Mouse (Mus musculus): Measurements from ENCODE around the gene Tbc1d2b. TPM values are rescaled to one million over a fixed set of nuclear protein-coding genes. Genes with fewer than 3 reads are reported as not detected.

Gene Tbc1d2b
- polyA plus RNA-seq, 1 experiment: 6.7 TPM

DNA sequence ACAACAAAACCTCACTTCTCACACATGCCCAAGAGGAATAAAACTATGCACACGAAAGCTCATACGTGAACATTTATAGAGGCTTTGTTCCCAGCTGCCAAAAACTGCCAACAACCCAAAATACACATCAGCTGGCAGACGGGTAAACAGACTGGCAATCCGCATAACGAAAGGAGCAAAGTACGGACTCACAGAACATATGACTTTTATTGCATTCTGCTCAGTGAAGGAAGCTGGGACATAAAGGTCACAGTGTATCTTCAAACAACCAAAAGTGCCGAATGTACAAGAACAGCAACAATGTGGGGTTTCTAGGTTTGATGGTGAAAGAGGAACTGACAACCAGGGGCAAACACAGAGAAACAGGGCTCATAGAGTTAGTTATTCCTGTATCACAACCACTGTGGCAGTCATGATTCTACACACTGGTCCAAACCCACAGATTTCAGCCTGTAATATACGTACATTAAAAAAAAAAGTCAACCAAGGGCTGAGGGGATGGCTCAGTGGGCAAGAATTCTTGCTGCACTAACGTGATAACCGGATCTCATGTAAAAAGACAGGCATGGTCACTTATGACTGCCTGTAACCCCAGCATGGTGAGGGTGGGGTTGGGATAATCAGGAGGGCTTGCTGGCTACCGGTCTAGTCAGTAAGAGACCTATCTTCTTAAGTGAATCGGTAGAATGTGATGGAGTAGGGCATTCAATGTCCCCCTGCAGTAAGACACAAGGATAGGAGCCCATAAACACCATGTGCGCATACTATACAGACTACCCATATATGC lies 19.4 kb downstream of the Tbc1d2b start:
- Histone ChIP-seq H3K36me3 (ENCODE audit: control insufficient read depth, insufficient read depth) (no peaks in the 10 kb centered on the region), H3K27me3 (ENCODE audit: control insufficient read depth, insufficient read depth, insufficient read length) (no peaks in the 10 kb centered on the region), H3K79me3 (ENCODE audit: low read depth) (no peaks in the 10 kb centered on the region), H3K4me3 (ENCODE audit: insufficient read depth, poor library complexity, severe bottlenecking) (no peak overlapping the region), H3K79me2 (ENCODE audit: control insufficient read depth, insufficient read depth) (no peaks in the 10 kb centered on the region), H3ac (ENCODE audit: control insufficient read depth, insufficient read length, low read depth) (no peak overlapping the region)
- TF ChIP-seq FOSL1 (IDR thresholded peaks at IDR 0.05; ENCODE audit: insufficient read depth, low read length, poor library complexity, severe bottlenecking) (no peak), USF1 (IDR thresholded peaks at IDR 0.05; ENCODE audit: low read depth) (no peak), MYOD1 (IDR thresholded peaks at IDR 0.05; ENCODE audit: control insufficient read depth, insufficient read length, low read depth) (no peak), CEBPB (IDR thresholded peaks at IDR 0.05; ENCODE audit: low read depth) (no peak), CTCF (IDR thresholded peaks at IDR 0.05; ENCODE audit: control insufficient read depth, insufficient read depth, insufficient read length) (no peak), MYOG (IDR thresholded peaks at IDR 0.05; ENCODE audit: control insufficient read depth, extremely low read depth, insufficient read length) (no peak), MAX (IDR thresholded peaks at IDR 0.05) (no peak)

DNA sequence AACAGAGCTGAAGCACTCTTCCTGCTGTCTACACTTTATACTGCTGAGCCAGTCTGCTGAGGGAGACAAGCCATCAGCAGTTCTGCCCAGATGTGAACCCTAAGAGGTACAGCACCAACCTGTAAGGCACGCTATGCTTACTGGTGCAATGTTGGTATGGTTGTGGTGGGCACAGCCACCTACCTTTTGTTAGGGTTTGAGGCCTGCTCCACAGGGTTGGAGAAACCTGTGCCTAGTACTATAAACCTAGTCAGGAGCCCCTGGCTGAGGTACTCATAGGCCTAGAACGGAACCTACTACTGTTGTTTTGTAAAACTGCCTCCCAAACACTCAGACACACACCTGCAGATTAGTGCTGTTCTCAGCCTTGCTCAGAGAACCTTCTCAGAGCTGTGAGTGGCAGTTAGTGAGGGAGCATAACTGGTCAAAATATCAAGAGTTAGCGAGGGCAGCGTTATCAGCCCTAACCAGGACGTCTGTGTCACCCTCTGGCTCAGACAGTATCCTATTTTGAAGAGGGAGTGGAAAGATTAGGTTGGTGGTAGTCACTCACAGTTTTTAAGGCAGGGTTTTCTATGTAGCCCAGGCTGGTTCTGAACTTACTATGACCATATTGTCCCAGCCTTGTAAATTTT lies 20.3 kb downstream of the Tbc1d2b start:
- TF ChIP-seq MAX (IDR thresholded peaks at IDR 0.05) (no peak), CEBPB (IDR thresholded peaks at IDR 0.05; ENCODE audit: low read depth) (no peak), USF1 (IDR thresholded peaks at IDR 0.05; ENCODE audit: low read depth) (no peak), CTCF (IDR thresholded peaks at IDR 0.05; ENCODE audit: control insufficient read depth, insufficient read depth, insufficient read length) (no peak), MYOD1 (IDR thresholded peaks at IDR 0.05; ENCODE audit: control insufficient read depth, insufficient read length, low read depth) (no peak), MYOG (IDR thresholded peaks at IDR 0.05; ENCODE audit: control insufficient read depth, extremely low read depth, insufficient read length) (no peak), FOSL1 (IDR thresholded peaks at IDR 0.05; ENCODE audit: insufficient read depth, low read length, poor library complexity, severe bottlenecking) (no peak)
- Histone ChIP-seq H3K79me2 (ENCODE audit: control insufficient read depth, insufficient read depth) (no peaks in the 10 kb centered on the region), H3K4me3 (ENCODE audit: insufficient read depth, poor library complexity, severe bottlenecking) (no peak overlapping the region), H3ac (ENCODE audit: control insufficient read depth, insufficient read length, low read depth) (no peak overlapping the region), H3K79me3 (ENCODE audit: low read depth) (no peaks in the 10 kb centered on the region), H3K27me3 (ENCODE audit: control insufficient read depth, insufficient read depth, insufficient read length) (no peaks in the 10 kb centered on the region), H3K36me3 (ENCODE audit: control insufficient read depth, insufficient read depth) (no peaks in the 10 kb centered on the region)

DNA sequence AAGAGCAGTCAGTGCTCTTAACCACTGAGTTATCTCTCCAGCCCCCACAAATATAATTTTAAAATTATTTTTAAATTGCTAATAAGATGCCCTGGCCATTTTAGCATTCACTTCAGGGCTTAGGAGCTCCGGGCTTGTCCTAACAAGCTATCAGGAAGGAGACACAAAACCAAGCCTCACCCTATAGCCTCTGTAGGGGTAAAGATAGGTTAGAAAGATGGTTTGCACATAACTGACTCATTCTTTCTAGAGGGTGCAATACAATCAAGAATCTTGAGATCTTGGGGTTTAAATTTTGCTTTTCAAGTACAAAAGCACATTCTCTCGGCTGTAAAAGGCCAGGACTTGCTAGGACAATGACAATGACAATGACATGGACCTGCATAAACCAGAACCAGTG lies 21.6 kb downstream of the Tbc1d2b start:
- Histone ChIP-seq H3K36me3 (ENCODE audit: control insufficient read depth, insufficient read depth) (no peaks in the 10 kb centered on the region), H3ac (ENCODE audit: control insufficient read depth, insufficient read length, low read depth) (no peak overlapping the region), H3K79me2 (ENCODE audit: control insufficient read depth, insufficient read depth) (no peaks in the 10 kb centered on the region), H3K27me3 (ENCODE audit: control insufficient read depth, insufficient read depth, insufficient read length) (no peaks in the 10 kb centered on the region), H3K4me3 (ENCODE audit: insufficient read depth, poor library complexity, severe bottlenecking) (no peak overlapping the region), H3K79me3 (ENCODE audit: low read depth) (no peaks in the 10 kb centered on the region)
- TF ChIP-seq USF1 (IDR thresholded peaks at IDR 0.05; ENCODE audit: low read depth) (no peak), CEBPB (IDR thresholded peaks at IDR 0.05; ENCODE audit: low read depth) (no peak), MYOD1 (IDR thresholded peaks at IDR 0.05; ENCODE audit: control insufficient read depth, insufficient read length, low read depth) (no peak), FOSL1 (IDR thresholded peaks at IDR 0.05; ENCODE audit: insufficient read depth, low read length, poor library complexity, severe bottlenecking) (no peak), MAX (IDR thresholded peaks at IDR 0.05) (no peak), MYOG (IDR thresholded peaks at IDR 0.05; ENCODE audit: control insufficient read depth, extremely low read depth, insufficient read length) (no peak), CTCF (IDR thresholded peaks at IDR 0.05; ENCODE audit: control insufficient read depth, insufficient read depth, insufficient read length) (no peak)

DNA sequence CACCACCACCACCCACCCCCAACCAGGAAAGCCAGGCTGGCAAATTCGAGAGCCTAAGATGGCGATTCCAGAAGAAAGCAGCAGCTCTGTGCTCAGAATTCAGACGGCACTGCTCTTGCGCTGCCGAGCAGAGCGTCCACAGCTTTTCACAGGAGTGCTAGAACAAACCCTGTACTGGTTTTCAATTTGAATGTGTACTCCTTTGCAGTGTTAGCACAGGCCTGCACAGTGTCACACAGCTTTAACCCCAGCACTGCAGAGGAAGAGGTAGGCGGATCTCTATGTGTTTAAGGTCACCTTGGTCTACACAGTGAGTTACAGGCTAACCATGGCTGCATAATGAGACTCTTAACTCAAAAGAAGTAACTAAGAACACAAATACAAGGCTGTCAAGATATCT lies 22.3 kb downstream of the Tbc1d2b start:
- Histone ChIP-seq H3K4me3 (ENCODE audit: insufficient read depth, poor library complexity, severe bottlenecking) (no peak overlapping the region), H3K27me3 (ENCODE audit: control insufficient read depth, insufficient read depth, insufficient read length) (no peaks in the 10 kb centered on the region), H3ac (ENCODE audit: control insufficient read depth, insufficient read length, low read depth) (no peak overlapping the region), H3K36me3 (ENCODE audit: control insufficient read depth, insufficient read depth) (no peaks in the 10 kb centered on the region), H3K79me3 (ENCODE audit: low read depth) (no peaks in the 10 kb centered on the region), H3K79me2 (ENCODE audit: control insufficient read depth, insufficient read depth) (no peaks in the 10 kb centered on the region)
- TF ChIP-seq FOSL1 (IDR thresholded peaks at IDR 0.05; ENCODE audit: insufficient read depth, low read length, poor library complexity, severe bottlenecking): no peak
- TF ChIP-seq CEBPB (IDR thresholded peaks at IDR 0.05; ENCODE audit: low read depth): no peak
- TF ChIP-seq MAX (IDR thresholded peaks at IDR 0.05): no peak
- no peak for TF ChIP-seq CTCF (IDR thresholded peaks at IDR 0.05; ENCODE audit: control insufficient read depth, insufficient read depth, insufficient read length)
- TF ChIP-seq USF1 (IDR thresholded peaks at IDR 0.05; ENCODE audit: low read depth): no peak
- TF ChIP-seq MYOD1 (IDR thresholded peaks at IDR 0.05; ENCODE audit: control insufficient read depth, insufficient read length, low read depth): no peak
- TF ChIP-seq MYOG (IDR thresholded peaks at IDR 0.05; ENCODE audit: control insufficient read depth, extremely low read depth, insufficient read length): no peak

DNA sequence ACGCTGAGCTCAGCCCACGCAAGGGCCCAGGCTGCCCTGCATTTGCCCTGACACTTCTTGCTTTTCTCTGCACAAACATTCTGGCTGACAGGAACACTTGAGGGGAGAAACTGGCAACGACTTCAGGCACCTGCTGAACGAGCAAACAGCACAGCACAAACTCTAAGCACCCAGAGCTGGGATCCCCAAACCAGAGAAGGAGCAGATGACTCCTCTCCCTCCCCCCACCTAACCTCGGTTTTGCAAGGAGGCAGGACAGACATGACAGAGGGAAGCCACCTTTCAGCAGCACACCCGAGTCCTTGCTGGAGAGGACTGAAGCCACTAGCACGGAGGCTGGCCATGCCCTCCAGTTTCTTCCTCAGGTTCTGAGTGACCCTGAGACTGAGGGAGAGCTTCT lies 23.3 kb downstream of the Tbc1d2b start:
- Histone ChIP-seq H3K36me3 (ENCODE audit: control insufficient read depth, insufficient read depth) (no peaks in the 10 kb centered on the region), H3ac (ENCODE audit: control insufficient read depth, insufficient read length, low read depth) (no peak overlapping the region), H3K27me3 (ENCODE audit: control insufficient read depth, insufficient read depth, insufficient read length) (no peaks in the 10 kb centered on the region), H3K79me3 (ENCODE audit: low read depth) (no peaks in the 10 kb centered on the region), H3K4me3 (ENCODE audit: insufficient read depth, poor library complexity, severe bottlenecking) (no peak overlapping the region), H3K79me2 (ENCODE audit: control insufficient read depth, insufficient read depth) (no peaks in the 10 kb centered on the region)
- TF ChIP-seq MYOG (IDR thresholded peaks at IDR 0.05; ENCODE audit: control insufficient read depth, extremely low read depth, insufficient read length): no peak
- no peak for TF ChIP-seq USF1 (IDR thresholded peaks at IDR 0.05; ENCODE audit: low read depth)
- no peak for TF ChIP-seq MAX (IDR thresholded peaks at IDR 0.05)
